Mouse (Mus musculus): ENCODE data around the gene Gsta3.

Gsta3 gene

GRCm38 (mm10) chr1:21299826-21300225 is 59.4 kb downstream of the Gsta3 start:
- DNase-seq (ENCODE audit: low spot score in 2 of 2), result no peak

DNA sequence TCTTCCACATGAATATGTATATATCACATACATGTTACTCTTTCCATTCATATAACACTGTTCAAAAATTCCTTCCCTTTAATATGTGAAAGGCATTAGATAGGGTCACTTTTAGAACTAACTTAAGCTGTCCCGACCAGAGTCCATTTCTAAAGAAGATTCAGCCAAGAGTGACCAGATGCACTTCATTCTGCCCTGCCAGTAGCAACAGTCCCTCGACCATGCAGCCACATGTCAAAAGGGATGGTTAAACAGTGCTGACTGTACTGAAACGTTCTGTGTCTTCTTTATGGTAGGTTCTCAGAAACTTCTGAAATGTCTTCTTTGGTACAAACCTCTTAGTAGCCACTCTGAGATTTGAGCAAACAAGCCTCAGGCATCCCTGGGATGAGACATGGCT is 61.3 kb downstream of the Gsta3 start:
- no peak for DNase-seq (ENCODE audit: low spot score in 2 of 2)

- no peak for DNase-seq (ENCODE audit: low spot score in 2 of 2)
Measured at GRCm38 (mm10) chr1:21304174-21304573, 63.8 kb downstream of the Gsta3 start.

- no peak for DNase-seq (ENCODE audit: low spot score in 2 of 2)
Measured at GRCm38 (mm10) chr1:21304646-21305045, 64.3 kb downstream of the Gsta3 start.

- DNase-seq (ENCODE audit: low spot score in 2 of 2), result no peak
Measured at GRCm38 (mm10) chr1:21305443-21305842, 65.1 kb downstream of the Gsta3 start.

GRCm38 (mm10) chr1:21314336-21314735 is 73.9 kb downstream of the Gsta3 start:
- DNase-seq (ENCODE audit: low spot score in 2 of 2), result no peak
